Mouse (Mus musculus) urinary bladder, postnatal 14 days (tissue): ENCODE measurements around the gene Mmp13.
"Not testable (repeated sequence)": the region's sequence is repeated elsewhere in the genome, so short reads cannot be mapped to it uniquely, and the experiment has no call there.

ENCODE experiments used
- DNase-seq: peaks from one replicate; pipeline ENCODE4 v3.0.0; 2021; ENCODE audit warnings: low spot score

Mmp13 gene

DNA sequence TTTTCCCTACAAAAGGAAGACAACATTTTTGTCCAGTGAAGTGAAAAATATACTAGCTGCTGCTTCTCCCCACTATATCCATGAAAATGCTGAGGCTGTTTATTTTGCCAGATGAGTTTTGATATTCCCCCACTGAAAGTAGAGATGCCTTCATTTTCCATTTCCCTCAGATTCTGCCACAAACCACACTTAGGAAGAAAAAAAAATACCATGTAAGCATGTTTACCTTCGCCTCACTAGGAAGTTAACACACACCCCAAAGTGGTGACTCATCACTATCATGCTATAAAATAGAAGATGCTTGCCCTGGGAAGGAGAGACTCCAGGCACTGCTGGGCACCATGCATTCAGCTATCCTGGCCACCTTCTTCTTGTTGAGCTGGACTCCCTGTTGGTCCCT is at the start of gene Mmp13:
Gene Mmp13 (plus strand): TSS at position 301 of the 400 bp plus-strand sequence.
- DNase-seq, result no peak

DNA sequence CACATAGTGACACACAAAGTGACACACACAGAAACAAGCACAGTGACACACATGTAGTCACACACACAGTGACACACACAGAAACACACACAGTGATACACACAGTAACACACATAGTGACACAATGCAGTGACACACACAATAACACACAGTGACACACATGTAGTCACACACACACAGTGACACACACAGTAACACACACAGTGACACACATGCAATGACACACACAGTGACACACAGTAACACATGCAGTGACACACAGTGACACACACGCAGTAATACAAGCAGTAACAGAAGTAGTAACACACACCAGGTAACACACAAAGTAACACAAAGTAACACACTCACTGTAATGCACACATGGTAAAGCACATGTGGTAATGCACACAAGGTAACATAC is 33.7 kb upstream of the Mmp13 start:
- no peak for DNase-seq

DNA sequence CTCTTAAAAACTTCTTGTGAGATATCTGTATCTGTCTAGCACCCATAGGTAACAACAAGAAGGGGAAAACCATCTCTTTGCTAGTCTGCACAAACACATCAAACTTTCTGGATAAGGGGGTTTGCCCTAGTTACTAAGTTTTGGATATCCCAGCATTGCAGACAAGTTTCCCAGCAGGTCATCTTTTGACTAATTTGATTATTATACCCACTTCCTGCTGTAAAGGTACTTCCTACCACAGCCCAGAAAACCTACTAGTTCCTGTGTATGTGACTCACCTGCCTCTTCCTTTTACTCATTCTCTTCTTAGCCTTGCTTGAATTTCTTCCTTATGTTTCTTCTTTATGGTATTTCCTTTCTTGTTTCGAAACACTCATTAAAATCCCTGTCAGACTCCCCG is 32.3 kb upstream of the Mmp13 start:
- no peak for DNase-seq

DNA sequence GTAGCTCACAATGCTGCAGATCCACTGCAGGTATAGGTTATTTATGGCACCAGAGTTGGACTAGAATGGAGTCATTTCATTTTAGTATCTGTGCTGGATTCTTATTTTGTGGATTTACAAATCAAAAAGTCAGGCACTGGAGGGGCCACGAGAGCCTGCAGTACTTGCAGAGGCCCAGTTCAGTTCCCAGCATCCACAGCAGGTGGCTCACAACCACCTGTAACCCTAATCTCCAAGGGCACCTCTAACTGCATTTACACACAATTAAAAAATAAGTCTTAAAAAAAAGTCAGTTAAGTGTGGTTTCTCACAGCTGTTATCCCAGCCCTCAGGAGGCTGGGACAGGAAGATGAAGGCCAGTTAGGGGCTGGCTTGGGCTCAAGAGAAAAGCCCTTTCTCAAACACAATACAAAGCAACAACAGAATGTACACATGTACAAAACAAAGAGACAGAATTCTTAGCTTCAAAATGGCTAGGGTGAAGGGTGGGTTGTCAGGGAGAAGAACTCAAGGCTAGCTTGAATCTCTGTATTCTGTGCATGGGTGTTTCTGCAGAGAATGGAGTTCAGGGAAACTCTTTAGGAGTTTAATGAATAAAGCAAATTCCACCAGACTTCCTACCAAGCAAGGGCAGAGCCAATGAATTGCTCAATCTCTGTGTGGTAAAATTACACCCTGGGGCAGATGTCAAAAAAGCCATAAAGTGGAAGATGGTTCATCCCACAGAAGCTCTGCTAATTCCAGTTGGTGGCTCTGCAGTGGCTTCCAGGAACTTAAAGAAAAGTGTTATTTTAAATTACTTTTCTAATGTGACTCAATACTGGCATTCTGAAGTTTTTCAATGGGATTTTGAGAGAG is 19.3 kb upstream of the Mmp13 start:
- no peak for DNase-seq

DNA sequence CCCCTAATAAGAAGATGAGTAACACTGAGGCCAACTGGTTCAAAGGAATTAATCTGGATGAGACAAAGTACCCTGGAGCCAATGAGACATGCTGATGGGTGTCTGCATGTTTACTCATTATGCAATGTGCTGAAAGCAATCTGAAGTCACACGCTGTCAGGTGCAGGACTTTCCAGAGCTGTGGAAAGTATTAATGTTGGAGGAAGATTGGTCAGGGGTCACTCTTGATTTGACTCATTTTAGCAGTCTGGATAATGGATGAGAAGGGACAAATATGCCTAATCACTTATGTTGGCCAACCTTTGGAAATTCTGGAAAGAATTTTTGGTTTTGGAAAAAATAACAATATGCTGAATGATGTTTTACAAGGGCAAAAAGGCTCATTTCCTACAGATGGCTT is 10.6 kb upstream of the Mmp13 start:
- DNase-seq, result no peak

DNA sequence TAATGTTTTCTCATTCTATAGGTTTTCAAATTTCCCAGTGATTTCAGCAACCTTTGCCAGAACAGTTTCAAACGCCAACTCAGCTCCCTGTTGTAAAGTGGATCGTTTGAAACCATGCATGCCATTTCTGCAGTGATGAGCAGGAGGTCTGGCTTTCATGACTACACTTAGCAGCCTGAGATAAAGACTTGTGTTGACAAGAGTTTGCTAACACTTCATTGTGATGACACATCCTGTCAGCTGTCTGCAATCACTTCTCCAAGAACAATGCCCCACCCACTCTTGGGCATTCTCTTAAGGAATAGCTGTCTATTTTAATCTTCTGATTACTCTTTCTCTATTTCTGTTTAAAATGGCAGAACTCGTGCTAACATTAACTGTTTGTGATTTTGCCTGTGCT is 2.2 kb upstream of the Mmp13 start:
- no peak for DNase-seq

DNA sequence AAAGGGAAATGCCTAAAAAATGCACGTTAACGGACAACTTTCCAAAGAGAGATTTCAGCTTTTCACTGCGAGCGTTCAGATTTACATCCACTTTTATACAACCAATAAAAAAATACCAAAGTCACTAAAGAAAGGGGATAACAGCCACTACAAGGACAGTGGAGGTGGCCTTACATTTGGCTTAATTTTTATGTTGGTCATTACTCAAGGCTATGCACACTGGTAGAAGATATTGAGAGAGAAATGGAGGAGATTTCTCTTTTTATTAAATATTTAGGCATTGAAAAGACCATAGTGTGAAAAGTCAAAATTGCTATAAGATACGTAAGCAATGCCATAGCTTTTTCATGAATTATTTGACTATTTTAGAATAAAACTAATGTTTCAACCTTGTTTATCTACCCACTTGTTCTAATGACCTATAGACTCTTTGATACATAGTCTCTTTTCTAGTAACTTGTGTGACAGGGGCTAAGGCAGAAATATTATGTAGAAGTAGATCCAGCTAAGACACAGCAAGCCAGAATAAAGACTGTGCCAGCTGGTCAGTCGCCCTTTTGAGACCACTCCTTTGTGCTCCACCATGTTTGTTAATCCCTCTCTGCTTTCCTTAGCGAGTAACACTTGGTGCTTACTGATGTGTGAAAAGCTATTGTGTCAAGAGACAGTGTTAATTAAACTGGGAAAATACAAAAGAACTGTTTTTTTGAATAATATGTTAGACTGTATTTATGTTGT is 10.4 kb downstream of the Mmp13 start:
- no peak for DNase-seq

DNA sequence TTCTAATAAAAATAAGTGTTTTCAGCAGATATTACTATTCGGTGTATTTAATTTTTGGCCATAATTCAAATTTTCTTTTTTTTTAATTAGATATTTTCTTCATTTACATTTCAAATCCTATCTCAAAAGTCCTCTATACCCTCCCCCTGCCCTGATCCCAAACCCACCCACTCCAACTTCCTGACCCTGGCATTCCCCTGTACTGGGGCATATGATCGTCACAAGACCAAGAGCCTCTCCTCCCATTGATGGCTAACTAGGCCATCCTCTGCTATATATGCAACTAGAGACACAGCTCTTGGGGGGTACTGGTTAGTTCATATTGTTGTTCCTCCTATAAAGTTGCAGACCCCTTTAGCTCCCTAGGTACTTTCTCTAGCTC is 11.0 kb downstream of the Mmp13 start:
- not testable (repeated sequence) for DNase-seq

DNA sequence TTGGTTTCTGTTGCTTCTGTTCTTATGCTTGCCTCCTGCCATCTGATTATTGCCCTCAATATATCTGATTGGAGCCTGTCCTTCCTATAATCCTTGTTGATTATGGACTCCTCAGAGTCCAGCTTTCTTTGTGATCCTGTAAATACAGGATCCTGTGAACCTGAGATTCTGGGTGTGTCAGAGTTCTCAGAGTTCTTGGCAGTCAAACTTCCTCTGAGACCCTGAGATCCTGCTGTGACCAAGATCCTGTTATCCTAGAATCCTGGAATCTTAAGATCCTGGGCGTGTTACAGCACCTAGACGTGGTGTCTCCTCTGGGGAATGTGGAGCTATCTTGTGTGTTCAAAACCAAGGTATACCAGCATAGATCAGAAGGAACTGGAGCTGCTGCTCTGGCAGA is 17.2 kb downstream of the Mmp13 start:
- no peak for DNase-seq

DNA sequence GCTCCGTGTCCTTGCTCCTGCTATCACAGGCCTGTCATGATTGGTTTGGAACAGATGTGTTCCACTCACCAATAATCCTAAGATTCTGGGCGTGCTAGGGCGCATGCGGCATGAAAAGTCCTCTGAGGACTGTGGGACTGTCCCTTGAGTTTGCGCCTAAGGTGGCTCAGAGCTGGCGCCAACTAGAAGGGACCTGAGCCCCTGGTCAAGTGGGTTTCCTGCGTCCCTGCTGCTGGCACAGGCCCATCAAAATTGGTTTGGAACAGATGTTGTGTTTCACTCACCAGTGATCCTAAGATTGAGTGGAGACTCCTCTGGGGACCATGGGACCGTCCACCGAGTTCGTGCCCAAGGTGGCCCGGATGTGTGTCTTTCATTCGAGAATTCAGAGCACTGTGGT is 17.6 kb downstream of the Mmp13 start:
- DNase-seq, result no peak

DNA sequence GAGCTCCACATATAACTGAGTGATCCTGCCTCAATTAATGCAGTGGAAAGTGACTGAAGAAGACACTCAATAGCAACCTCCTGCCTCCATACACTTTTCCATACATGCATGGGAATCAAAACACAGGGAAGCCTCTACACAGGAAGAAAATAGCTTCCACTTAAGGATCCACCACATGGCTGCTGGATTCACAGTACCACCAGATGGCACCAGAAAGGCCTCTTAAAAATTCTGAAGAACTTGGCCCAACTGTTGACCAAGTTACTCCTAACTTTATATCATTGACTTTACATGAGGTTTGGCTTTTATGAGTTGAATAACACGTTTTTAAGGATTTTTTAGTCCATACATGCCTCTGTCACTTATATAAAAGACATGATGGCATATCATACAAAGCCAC is 19.8 kb downstream of the Mmp13 start:
- no peak for DNase-seq

DNA sequence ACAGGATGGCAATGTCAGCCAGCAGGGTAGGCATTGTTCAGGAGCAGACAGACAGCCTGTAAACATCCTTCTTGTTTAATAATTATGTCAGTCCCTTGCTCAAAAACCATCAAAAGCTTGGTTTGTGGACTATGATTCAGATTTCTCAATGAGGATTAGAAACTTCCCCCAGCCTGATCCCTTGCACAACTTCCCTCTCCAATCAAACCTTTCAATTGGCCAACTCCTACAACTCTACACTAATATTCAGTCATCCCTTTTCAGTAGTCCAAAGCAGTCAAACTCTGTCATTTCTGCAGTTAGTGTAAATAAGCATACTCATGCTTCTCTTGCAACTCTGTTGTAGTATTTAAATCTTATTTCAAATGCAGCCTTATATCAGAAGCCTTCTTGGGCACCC is 59.5 kb downstream of the Mmp13 start:
- no peak for DNase-seq
